Mouse (Mus musculus): ENCODE data around the gene Usp12.

Gene Usp12

DNA sequence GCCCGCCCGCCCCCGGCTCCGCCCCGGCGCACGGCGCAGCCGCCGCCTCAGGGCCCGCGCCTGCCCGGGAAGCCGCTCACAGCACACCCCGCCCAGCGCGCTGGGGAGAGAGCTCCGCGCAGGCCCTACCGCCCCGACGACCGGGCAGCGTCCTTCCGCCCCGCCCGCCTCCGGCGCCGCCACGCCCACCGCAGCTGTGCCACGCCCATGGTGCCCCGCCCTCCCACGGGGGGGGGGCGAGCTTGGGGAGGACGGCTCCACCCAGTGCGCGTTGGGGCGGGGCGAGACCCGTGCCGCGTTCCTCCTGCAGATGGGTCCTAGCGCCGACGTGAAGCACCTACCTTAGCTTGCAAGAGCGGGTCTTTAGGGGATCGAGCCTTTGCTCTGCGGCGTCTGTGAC is at the start of gene Usp12:
Gene Usp12, minus strand, starts transcription at position 154 of the 400 bp plus-strand sequence.
- peak; percentile 97 for DNase-seq

DNA sequence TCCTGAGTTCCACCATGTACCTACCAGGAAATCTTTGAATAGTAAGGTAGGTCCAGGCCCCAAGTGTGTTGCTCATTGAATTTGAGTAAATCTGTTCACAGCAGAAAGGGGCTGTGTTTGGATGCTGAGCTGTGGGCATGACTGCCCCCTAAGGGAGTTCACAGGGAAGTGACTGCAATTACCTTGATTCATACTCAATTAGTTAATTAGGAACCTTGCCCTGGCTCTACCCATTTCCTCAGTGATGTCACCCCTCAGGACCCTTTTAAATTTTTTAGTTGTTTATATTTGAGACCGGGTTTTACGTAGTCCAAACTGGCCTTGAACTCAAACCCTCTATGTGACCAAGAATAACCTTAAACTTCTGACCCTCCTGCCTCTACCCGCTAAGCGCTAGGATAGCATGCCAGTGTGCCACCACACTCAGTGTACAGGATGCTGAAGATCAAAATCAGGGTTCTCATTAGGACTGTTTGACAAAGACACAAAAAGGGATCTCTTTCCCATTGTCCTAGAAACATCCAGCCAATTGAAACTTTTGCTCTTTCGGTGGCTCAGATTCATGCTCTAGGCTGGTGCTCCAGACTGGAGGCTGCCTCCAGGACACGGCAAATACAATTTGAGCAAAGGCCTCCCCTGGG is 49.6 kb upstream of the Usp12 start:
- peak in 1 of 2 experiments; percentile 12 for DNase-seq

DNA sequence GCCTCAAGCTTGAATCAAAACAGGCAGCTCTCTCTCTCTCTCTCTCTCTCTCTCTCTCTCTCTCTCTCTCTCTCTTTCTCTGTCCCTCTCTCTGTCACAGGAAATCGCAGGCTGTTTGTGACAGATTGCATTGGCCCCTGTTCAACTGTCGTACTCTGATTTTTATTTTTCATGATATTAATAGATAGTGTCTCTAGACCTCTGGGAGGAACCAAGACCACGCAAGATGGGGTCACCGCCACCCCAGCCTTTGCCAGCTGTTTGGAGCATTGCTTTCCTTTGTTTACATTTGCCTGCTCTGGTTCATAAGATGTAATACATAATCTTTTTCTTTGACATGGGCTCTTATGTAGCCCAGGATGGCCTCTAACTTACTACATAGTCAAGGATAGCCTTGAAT is 47.2 kb upstream of the Usp12 start:
- no peak for DNase-seq

DNA sequence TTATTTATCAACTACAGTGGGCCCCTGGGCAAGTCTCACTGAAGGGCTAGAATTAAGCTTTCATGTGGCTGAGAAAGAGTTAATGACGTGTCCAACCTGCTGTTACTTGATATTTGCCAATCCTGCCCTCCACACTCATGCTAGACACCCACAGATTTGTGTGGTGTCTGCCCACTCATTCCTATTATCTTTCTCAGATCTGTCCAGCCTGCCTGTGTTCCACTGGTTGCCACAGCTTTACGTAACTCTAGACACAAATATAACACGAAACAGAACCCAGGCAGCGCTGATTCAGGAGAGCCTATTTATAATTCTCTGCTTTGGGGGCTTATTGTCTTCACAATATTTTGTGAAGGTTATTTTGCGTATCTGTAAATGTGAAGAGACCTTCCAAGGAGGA is 46.5 kb upstream of the Usp12 start:
- no peak for DNase-seq

DNA sequence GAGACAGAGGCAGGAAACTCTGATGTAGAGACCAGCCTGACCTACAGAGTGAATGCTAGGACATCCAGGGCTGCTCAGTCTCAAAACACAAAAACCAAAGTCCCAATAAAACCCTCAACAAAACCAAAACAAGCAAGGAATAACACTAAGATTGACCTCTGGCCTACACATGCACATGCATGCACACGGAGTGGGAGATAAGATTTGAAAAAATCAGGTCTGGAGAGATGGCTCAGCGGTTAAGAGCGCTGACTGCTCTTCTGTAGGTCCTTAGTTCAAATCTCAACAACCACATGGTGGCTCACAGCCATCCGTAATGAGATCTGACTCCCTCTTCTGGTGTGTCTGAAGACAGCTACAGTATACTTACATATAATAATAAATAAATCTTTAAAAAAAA is 45.6 kb upstream of the Usp12 start:
- no peak for DNase-seq

DNA sequence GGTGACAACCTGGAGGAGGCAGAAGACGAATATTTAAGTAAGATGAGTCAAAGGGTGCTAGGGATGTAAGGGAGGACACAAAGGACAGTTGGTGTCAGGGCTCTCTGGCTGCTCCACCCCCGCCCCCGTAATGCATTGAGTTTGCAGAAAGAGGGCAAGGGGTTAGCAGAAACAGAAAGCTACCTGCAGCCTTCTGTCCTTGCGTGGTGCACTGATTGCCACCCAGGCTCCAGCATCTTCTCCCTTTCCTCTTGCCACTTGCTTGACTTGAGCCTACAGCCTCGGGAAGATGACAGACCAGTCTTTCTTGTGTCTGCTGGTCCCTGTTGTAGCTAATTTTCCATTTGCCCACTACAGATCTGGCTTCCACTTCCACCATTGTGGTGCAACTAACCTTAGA is 45.0 kb upstream of the Usp12 start:
- no peak for DNase-seq

DNA sequence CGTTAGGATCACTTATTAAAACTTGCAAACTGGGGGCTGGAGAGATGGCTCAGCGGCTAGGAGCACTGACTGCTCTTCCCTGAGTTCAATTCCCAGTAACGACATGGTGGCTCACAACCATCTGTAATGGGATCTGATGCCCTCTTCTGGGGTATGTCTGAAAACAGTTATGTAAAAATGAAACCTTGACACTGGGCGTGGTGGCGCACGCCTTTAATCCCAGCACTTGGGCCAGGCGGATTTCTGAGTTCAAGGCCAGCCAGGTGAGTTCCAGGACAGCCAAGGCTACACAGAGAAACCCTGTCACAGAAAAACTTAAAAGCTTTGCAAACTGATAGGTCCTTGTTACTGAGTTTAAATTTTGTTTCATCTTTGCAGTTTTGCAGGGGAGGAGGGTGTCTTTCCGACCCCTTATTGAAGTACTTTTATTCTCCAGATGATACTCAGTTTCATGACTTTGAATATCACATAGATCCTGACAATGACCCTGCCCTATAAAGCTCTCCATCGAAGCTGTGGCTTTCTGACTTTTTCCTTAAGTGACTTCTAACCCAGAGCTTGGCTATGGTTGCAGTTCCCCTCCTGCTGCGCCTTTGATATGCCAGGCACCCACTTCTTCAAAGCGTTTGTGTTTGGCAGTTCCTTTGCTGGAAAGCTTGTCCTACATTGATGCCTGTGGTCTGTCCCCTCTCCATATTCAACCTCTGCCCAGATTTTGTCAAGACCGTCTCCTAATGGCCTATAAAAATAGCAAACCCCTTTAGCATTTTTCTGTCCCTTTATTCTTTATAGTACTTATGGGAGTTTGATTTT is 44.2 kb upstream of the Usp12 start:
- no peak for DNase-seq

DNA sequence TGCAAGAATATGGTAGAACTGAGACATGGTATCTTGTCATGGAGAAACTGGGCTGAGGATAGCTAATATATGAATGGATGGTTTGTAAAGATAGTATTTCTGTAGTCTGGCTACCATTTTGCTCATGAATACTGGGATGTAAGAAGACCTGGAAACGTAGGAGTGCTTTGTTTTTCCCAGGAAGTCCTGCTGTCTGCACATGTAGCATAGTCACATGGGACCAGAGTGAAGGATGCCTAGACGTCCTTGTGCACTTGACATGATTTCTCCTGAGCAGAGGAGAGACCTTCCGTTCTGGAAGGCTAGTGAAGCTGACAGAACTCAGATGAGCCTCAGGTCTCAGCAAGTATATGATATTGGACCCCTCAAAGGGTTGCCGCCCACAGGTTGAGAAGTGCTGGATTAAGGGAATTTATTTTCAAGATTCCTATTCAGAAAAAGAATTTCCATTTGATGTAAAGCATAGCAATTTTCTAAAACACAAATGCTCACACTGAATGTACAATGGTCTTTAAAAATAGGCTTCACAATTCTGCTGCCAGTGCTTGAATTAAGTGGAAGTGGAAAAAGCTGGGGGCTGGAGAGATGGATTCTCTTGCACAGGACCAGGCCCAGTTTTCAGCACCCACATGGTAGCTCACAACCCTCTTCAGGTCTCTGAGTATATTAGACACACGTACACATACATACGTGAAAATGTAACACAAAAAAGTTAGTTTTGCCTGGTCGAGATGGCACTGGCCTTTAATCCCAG is 43.3 kb upstream of the Usp12 start:
- no peak for DNase-seq

DNA sequence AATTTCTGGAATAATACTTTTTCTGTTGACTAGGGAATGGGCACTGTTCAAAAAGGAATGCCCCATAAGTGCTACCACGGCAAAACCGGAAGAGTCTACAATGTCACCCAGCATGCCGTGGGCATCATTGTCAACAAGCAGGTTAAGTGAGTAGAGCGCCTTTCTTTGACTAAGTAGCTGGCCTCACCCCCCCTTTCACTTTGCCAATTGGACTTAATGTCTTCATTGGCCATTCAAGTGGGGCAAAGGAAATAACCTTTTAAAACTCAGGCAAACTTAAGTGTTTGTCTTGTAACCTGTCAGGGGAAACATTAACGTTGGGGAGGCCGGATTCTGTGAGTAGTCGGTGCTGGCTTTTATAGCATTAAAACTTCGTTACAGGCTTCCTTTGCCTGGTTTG is 40.2 kb upstream of the Usp12 start:
- DNase-seq, result peak in 1 of 2 experiments; percentile 56

DNA sequence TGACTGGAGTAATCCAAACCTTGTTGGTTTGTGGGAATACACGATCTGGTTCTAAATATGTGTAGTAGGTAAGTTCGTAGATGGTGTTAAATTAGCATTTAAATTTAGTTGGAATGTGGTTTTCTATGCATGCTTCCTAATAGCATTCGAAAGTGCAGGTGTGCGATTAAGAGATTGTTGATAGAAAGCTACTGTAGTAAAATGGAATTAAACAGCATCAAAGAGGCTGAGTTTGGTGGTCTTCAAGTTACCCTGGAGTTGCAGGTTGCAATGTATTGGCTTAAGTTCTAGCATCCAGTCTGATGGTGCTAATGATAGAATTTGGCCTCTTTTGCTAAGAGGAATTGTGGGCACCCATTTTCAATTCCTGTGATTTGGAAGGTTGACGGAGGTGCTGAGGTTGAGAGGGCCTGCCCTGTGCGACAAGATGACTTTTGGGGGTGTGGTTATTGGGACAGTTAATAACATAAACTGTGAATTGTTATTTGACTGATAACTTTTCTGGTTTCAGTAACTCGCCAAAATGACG is 38.9 kb upstream of the Usp12 start:
- no peak for DNase-seq

DNA sequence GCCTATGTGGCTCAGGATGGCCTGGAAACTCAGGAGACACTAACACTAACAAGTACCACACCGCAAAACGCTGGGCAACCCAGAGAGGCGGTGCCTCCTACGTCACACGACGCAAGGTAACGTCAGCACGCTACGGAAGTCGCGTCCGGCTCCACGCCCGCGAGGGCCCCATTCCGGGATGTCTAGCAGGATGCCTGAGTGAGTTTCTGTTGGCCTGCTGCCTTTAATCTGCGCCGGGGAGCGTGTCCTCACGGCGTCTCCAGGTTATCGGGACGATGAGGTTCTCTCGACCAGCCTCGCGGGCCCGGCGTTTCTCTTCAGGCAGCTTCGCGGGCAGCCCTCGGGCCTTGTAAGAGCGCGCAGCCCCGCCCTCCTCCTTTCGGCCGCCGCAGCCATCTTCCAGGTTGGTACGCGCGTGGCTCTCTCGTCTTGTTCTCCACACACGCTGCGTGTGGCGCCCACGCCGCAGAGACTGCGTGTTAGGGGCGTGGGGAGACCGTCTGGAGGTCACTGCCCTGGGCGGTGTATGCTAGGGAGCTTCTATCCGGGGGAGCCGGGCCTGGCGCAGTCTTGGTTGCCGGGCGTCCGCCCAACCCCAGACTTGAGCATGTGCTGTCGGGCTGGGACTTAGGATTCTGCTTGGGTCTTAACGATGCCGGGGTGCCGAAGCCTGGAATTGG is 38.1 kb upstream of the Usp12 start, which contains the start of gene Rpl21:
Gene Rpl21, plus strand, starts transcription at position 122 of the 680 bp plus-strand sequence.
- DNase-seq, result peak; percentile 93 to 94

DNA sequence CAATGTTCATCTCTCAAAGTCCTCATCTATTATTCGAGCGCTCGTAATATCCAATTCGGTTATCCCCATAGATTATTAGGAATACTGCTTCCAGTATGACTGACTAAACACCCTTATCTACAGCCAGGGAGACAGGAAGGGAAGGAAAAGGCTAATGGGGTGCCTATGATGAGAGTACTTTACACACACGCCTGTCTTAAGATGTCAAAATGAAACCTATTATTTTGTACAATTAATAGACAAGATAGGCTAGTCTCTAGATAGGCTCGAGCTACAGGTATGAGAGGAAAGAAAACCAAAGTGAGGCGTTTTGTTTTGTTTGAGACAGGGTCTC is 37.6 kb upstream of the Usp12 start:
- DNase-seq, result no peak

DNA sequence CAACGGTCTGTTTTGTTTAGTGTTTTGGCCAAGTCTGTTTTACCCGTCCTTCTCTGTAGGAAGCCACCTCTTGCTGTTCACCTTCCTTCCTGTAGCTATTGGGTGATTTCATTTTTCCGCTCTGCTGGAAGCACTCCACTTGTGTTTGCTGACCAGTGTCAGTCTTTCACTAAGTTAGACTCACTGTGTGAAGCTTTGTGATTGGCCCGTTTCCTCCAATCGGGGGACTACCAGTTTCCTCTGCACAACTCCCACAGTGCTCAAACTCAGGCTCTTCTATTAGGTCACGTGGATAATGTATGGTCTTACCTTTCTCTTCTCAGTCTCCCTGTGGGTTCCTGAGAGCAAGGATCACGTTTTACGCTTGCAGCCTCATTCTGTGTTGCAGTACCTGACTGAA is 34.7 kb upstream of the Usp12 start:
- no peak for DNase-seq

DNA sequence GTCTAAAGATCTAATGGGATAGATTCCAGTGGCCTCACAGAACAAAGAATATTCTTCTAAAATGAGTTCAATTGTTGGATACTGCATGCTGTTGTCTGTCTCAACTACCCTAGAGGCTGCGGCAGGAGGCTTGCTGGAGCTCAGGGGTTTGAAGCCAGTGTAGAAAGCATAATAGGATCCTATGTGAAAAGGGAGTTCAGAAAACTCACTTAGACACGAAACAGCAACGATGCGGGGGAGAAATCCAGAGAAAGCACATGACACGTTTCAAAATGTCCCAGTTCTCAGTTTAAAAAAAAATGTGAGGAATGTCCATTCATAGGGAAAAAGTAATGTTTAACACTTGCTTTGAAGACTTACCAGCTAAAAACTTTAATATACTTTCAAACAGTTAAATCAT is 28.2 kb upstream of the Usp12 start:
- DNase-seq, result no peak

DNA sequence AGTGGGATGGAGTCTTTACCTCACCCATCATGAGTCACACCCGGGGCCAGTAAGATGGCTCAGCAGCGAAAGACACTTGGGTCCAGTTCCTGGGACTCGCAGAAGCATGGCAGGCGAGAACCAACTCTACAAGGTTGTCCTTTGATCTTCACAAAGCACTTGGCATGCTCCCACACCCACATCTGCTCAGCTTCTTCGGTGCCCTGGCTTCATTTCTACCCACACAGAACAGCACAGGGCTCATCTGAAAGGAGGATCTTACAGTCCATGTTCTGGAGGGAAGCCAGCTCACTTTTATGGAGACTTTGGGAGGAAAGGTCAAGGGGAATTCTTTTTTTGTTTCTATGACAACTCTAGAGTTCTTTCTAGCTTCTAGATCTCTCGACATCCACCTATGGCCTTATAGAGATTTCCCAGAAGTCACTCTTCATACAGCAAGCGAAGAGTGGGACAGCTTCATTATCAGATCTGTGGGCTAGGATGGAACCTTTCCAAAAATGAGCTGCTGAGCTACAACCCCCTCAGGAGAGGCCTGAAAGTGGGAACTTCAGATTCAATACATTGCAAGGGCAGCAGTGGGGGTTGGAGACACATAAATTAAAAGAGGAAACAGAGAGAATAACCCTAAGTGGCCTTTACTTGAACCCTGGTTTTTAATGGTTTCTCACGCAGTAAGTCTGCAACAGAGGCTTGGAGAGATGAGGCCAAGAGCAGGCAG is 24.3 kb upstream of the Usp12 start:
- no peak for DNase-seq

DNA sequence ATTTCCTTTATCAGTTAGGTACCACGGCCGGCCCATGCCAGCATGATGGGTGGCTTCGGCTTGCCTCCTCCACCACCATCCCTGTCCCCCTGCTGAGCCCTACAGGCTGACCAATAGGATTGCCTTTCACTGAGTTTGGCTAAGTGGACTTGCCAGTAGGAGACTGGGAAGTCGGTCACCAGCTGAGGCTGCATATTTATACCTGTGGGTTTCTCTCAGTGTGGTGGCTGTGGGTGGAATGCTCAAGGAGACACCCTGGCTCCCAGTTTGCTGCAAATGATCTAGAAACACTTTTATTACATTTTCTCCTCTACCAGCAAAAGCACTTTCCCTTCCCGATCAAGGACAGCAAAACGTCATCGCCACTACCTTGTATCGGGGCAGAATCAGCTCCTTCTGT is 22.8 kb upstream of the Usp12 start:
- DNase-seq, result no peak

DNA sequence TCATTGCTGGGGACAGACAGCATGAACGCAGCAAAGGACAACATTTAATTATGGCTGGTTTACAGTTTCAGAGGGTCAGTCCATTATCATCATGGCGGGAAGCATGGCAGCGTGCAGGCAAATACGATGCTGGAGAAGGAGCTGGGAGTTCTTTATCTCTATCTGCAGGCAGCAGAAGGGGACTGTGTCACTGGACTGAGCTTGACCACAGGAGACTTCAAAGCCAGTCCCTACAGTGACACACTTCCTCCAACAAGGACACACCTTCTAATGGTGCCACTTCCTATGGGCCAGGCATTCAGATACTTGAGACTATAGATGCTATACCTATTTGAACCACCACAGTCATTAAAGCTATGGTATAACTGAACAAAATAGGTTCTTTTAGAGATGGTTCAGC is 20.6 kb upstream of the Usp12 start:
- no peak for DNase-seq

DNA sequence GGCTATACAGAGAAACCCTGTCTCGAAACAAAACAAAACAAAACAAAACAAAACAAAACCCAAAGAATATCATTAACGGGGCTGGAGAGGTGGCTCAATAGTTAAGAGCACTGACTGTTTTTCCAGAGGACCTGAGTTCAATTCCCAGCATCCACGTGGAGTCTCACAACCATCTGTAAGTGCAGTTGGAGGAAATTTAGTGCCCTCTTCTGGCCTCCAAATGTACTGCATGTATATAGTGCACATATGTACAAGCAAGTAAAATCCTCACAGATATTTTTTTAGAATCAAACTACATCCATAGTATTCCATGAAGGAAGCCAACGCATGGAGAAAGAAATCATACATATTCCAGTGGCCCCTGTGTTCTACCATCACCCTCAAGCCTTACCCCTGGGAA is 18.6 kb upstream of the Usp12 start:
- no peak for DNase-seq

DNA sequence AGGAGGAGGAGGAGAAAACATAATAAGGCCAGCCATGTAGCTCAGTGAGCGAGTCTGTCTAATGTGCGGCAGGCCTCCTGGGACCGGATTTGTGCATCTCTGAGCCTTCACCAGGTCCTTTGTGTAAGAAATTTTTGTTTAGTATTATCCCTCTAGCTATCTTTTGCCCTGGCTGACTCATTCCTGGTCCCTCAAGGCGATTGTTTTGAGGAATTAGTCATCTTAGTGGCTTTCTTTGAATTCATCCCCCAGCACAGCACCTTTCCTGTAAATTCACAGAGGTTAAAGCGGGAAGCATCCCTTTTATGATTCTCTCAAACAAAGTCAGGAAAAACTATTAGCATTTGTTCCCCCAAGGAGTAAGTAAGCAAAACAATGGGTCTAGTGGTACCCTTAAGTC is 18.1 kb upstream of the Usp12 start:
- DNase-seq, result no peak

DNA sequence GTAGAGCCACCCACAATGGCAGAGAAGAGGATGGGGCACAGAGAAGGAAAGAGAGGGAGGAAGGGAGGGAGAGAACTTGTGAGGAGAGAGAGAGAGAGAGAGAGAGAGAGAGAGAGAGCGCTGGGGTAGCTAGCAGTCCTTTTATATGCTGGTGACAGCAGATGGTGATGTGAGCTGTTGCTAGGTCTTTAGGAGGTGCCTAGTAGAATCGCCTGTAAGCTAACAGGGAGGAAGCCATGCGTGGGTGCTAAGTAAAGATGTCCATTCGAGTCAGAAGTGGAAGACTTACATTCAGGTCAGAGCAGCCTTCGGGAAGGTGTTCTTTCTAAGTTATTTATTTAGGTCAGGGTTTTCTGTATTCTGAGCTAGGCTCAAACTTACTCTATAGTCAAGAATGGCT is 15.1 kb upstream of the Usp12 start:
- DNase-seq, result no peak

DNA sequence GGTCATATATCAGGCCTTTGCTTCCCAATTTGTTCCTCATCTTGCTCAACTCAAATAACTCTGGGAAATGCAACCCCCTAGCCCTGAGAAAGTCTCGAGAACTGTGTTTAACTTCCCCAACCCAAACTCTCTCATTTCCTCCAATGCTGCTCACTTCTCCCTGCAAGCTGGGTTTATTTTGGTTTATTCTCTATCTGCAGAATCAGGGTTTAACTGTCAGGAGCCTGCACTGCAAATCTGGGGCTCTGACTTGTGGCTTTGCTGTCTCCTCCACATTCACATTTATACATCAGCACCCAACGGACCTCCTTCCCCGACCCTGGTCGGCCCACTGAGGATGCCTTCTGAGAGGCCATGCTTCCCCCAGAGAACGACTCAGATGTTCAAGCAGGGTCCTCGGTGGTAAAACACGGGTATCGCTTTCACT is 11.2 kb upstream of the Usp12 start:
- no peak for DNase-seq

DNA sequence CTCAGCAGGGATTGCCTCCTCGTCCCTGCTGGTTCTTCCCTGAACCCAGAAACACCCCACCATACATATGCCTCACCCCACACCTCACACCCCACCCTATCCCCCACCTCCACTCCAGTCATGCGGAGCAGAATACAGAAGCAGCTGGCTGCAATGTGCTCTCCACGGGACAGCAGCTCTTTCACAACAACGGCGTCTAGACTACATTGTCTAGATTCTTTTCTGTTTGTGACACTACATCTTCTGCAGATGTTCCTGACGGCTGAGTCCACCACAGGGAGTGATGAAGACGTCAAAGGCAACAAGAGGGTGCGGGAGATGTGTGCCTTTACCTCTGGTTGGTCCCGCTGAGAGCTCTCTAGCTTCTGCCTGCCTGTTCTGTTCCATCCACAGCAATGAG is 3.2 kb upstream of the Usp12 start:
- DNase-seq, result no peak

Measured in lung, adult 18-20 months (tissue).